Mouse (Mus musculus): ENCODE measurements around the gene Iffo1.

GRCm38 (mm10) chr6:125168086-125168485 is 23.0 kb downstream of the Iffo1 start:
- no peak for TF ChIP-seq CTCF (IDR thresholded peaks at IDR 0.05; ENCODE audit: control insufficient read depth, insufficient read depth, insufficient read length)
- no peak for TF ChIP-seq USF1 (IDR thresholded peaks at IDR 0.05; ENCODE audit: low read depth)
- TF ChIP-seq MYOD1 (IDR thresholded peaks at IDR 0.05; ENCODE audit: control insufficient read depth, insufficient read length, low read depth), result no peak
- no peak for TF ChIP-seq FOSL1 (IDR thresholded peaks at IDR 0.05; ENCODE audit: insufficient read depth, low read length, poor library complexity, severe bottlenecking)
